Mouse (Mus musculus) thymus, postnatal 0 days (tissue): ENCODE data around the gene Wasf3. TPM values are rescaled to one million over a fixed set of nuclear protein-coding genes. Genes with fewer than 3 reads are reported as not detected.
"Not testable (repeated sequence)": the region's sequence is repeated elsewhere in the genome, so short reads cannot be mapped to it uniquely, and the experiment has no call there.

Experiments used
- DNase-seq: peaks from one replicate; pipeline ENCODE4 v3.0.0-alpha.2; 2015; ENCODE audit warnings: low spot score
- polyA plus RNA-seq: library from polyadenylated mRNA; unstranded; fragments of >200 nt; fragmentation: Nextera tagmentation; extraction: Ambion mirVana; gene quantifications from 2 replicates; pipeline ENCODE4 v1.2.1, GENCODE M21; 2015

The Wasf3 gene
- polyA plus RNA-seq, 1 experiment from 2014 or later = 0.29 TPM

DNA sequence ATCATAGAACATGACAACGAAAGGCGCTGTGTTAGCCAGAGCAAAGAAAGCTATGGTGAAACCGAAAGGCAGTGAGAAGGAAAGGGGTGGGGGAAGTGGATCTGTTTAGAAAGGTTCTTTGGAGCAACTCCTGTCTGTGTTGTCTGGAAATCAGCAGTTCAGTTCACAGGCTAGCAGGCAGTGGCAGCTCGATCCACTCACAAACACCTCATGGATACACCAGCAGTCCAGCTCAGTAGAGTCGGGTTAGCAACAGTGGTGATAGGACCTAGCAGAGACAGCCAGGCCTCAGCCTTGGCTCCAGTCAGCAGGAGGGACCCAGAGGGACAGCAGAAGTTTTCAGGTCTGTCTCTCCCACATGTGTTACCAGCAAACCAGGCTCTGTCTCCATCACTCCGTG lies 16.2 kb downstream of the Wasf3 start:
- not testable (repeated sequence) for DNase-seq

DNA sequence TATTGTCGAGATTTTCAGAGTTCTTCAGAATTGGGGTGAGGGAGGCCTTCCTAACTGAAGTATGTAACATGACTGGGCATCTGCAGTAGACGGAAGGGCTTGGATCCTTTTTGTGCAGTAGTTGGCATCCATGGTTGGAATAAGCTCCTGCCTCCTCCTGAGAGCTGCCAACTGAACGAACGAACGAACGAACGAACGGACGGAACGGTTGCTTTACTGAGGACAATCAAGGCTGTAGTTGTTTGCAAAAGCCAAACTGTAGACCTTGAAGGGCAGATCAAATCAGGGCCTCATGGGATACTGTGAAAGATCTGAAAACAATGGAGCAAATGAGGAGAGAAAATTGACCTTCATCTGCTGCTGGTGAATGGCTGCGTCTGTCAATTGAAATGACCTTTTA lies 17.5 kb downstream of the Wasf3 start:
- DNase-seq = no peak

DNA sequence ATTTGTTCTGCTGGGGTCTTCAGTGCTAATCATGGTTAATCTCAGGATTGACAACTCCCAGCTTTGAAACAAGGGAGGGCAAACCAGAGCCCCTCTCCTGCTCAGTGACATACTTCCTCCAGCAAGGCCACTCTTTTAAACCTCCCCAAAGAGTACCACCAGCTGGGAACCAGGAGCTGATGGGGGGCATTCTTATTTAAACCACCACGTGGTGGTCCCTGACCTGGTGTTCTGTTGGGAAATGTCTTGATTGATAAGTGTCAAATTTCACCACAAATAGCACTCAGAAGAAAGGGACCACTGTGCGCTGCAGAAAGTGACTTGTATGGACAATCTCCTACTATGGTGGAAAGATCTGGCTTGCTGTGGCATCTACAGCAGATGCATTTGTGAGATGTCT lies 19.1 kb downstream of the Wasf3 start:
- no peak for DNase-seq

DNA sequence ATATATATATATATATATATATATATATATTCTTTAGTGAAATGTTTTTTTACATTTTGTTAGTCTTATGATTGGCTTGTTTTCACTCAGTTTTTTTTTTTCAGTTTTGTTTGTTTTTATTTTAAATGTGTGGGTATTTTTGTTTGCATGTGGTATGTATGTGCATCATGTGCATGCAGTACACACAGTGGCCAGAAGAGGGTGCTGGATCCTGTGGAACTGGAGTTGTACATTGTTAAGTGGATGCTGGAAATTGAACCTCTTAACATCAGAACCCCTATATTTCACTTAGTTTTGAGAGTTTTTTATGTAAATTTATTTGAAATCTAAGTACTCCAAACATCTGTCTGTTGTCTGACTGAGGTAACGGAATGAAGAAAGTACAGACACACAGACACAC lies 21.3 kb downstream of the Wasf3 start:
- DNase-seq = no peak

DNA sequence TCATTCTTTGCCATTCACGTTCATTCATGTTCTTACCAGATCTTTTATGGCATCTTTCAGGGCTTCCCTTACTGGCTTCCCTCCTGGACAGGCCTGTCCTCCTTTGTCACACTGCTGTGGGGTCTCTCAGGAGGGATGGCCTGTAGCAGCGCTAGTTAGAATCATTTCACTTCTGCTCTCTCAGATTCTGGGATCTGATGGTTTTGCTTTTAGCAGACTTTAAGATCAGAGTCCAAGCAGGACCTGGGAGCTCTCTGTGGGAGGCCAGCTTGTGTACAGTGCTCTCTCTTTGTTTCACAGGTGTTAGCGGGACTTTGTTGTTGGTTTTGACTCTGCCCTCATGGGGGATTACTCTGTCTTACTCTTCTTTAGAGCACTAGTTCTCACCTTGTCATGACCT lies 23.0 kb downstream of the Wasf3 start:
- no peak for DNase-seq

DNA sequence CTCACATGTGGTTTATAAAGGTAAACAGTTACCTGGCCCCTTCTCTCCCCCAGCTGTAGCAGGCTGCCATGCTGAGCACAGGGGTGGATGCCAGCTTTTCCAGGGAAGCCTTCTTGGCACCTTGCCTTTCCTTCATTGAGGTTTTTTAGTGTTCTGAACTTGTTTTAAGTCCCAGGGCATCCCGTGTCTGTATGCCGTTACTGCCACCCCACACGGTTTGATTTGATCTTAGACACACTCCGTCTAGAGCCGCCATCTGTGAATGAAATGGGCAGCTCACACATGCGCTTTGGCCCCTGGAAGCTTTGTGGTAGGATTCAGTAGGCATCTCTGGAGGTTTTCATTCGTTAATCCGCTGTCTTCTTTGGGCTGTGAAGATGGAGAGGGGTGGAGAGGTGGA lies 23.8 kb downstream of the Wasf3 start:
- no peak for DNase-seq

DNA sequence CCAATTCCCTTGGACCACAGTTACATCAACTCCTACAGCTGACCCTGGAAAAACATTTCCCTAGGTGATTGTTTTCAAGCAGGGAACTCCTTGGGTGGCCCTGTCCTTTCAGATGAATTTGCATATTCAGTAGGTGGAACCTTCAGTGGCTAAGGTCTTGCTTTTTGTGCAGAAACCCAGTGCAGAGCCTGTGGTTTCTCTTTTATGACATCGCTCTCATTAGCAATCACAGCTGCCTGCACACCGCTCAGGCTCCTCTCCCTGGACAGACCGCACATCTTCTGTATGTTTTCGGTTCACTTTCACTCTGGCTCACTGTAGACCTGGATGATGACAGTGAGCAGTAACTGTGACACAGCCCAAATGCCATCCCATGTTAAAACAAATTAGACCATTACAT lies 26.0 kb downstream of the Wasf3 start:
- no peak for DNase-seq

DNA sequence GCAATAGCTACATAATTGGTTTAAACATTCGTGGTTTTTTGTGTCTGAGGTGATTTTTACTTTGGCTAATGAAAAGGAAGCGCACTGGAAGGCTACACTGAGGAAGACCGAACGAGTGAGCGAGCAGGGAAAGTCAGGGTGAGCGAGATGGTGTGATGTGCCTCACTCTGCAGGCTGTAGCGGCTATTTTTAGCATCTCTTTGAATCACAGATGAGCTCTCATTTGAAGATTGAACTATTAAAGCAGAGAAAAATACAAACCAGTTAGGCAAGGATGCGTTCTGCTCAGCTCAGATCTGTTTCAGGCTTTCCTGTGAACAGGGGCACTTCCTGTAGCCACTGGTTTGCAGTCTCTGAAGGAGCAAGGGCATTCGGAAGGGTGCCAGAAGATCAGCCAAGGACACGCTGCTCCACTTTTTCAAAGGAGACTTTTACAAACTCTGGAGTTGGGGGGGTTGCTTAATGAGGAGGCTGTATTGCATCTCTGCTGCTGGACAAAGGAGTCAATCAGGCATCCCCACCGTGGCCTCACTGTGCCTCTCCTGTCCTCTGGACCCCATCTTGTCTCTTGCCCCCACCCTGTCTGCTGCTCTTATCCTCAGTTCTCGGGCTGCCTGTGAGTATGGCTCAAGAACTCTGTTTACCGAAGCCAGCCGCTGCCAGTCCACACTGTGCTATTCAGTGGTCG lies 28.1 kb downstream of the Wasf3 start:
- DNase-seq = no peak

DNA sequence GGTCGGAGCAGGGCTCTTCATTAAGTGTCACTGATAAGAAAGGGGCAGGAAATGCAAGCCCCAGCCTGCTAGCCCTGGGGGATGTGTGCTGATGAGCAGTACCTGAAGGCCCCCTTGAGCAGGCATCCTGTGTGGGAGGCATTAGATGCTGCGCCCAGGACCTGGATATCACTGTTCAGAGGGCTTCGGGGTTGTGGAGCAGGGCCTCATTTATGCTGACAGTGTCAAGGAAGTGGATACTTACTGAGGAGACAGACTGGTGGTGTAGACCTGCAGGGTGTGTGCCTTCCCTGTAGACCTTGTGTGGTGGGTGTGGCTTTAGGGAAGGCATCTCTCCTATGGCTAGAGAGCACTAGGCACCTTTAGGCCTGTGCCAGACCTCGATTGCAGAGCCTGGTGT lies 29.8 kb downstream of the Wasf3 start:
- no peak for DNase-seq

DNA sequence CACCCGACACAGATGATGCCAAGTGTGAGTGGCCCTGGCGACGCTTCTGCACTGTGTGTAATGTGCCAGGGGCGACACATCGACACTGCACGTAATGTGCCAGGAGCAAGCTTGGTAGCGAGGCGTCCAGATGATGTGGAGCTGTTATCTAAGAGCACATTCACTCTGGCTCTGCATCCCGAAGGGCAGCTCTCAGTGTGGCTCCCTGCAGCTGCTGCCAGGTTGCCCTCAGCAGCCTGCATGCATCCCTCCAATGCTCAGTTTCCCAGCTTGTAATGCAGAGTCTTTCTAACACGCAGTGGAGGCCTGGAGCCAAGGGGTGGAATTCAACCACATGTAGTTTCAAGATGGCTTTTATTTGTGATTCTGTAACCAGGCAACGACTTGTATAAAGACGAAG lies 30.4 kb downstream of the Wasf3 start:
- no peak for DNase-seq

DNA sequence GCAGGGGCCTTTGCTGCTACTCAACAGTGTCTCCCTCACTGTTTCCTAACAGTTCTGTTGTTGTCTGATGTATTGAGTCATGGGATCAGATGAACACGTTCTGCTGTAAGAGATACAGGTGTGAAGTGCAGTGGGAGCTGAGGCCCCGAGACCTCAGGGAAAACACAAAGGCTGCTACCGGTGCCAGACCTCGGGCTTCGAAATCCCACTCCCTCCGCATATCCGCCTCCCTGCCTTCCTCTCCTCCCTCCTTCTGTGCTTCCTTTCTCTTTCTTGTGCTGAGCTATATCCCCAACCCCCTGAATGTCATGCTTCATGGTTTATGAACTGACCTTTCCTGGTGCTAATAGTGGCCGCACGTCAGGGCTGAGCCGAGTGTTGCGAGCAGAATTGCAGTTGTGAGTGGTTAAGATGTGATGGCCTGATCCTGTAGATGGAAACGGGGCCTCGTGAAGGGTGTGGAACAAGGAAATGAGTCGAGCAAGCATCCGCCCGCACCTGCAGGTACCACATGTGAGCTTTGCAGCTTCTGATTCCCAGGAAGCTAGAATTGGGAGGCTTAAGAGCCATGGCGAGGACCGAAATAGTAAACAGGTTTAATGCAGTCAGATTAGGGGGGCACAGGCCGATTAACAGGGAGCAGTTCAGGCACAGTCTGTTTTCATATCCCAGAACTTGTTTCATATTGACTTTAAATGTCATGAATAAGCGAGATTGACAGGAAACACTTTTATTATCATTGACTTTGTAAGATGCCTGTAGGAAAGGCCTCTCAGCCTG lies 31.7 kb downstream of the Wasf3 start:
- DNase-seq = no peak

DNA sequence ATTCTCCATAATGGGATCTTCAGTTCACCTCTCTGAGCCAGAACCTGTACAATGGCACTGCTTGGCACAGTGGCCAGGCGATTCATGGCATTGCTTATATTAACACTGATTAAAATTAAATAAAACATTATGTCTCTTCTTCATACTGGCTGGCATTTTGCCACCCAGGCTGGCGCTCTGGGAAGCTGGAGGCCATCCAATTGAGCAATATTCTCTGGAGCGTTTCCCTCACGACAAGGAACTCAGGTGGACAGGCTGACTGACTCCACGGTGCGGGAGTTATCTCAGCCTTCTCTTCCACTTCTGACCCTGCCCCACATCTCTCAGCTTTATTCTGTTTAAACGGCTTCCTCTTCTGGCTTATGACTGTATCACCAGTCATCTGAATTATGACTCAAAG lies 33.3 kb downstream of the Wasf3 start:
- no peak for DNase-seq

DNA sequence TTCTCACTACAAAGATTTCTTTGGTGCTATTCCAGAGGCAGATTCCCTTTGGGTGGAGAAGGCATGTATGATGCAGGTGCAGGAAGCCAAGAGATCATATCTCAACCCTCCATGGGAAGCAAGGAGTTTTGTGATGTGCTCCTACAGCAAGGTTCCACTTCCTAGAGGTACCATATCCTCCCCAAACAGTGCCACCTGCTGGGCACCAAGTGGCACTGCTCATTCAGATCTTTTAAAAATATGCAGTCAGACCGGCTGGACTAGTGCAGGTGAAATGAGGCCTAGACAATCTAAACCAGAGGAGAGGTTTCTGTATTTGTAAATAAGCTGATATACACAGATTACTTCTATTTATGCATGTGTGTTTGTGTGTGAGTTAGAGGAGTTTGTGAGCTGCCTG lies 35.3 kb downstream of the Wasf3 start:
- DNase-seq = peak; percentile 23

DNA sequence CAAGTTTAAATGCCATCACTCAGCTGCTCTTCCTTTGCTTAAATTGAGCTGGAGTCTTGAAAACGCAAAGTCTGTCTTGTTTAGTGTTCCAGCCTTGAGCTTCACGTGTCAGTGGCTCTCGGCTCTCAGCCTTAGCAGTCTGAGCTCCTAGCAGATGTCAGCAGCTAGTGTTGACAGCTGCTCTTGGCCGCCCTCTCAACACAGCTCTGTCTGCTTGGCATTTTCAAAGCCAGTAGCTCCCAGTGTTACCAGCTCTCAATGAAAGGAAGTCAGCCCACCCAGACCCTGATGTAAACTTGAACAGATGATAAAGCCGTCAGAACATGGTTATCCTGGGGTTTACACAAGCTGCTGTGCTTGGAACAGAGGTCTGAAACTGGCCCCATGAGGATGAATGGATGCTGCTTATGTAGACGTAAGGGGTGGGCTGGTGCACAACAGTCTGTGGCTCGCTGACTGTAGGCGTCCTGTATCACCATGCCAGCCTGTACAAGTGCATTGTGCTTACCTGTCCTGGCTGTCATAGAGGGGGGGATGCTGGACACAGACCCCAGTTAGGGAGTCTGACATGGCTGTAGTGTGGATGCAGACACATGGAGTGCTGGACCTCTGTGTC lies 40.0 kb downstream of the Wasf3 start:
- DNase-seq = no peak

DNA sequence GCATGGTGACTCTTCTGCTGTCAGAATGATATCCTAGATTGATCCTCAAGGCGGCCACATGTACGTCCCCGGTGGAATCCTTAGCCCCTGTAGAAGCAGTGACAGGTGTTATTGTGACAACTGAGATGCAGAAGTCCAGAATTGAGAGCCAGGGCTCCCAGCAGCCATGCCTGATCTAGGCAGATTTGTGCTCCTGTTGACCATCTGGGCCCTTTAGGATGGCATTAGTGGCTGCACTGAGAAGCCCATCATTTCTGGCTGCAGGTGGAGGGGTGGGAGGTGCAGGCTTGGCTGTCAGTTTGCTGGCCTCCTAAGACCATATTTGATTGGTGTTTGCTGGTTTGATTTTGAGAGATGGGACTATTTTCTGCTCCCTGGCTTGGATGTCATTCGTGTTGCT lies 40.9 kb downstream of the Wasf3 start:
- no peak for DNase-seq

DNA sequence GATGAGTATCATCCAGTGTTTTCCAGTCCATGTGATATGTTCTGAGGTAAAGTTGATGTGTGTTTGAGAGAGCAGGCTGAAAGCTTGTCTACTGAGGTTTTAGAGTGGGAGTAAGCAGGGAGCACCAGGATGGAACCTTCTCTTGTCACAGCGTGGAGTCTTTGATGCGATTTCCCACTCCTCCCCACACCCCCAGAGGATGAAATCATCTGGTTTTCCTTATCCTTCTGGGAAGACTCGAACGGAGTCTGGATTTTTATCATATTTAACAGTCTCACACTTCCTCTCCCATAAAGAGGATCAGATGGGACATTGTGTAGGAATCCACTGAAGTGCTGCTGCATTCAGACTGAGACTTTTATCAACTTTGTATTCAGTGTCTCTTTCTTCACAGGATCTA lies 43.3 kb downstream of the Wasf3 start:
- DNase-seq = no peak

DNA sequence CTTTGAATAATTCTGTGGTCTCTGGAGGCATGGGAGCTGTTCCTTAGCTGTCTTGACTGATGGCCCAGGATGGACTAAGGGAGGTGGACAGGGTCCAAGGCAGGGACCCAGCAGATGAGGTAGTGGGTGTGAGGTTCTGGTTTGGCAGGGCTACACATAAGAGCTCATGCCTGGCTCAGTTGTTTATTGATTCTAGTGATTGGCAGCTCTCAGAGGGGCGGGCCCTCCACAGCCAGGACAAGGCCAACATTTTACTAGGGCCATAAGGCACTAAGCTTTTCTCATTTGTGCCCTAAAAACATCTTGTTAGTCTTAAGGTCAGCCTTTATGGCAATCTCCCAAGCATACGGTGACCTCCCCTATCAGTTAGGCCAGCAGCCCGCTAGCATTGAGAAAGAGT lies 47.0 kb downstream of the Wasf3 start:
- DNase-seq = no peak

DNA sequence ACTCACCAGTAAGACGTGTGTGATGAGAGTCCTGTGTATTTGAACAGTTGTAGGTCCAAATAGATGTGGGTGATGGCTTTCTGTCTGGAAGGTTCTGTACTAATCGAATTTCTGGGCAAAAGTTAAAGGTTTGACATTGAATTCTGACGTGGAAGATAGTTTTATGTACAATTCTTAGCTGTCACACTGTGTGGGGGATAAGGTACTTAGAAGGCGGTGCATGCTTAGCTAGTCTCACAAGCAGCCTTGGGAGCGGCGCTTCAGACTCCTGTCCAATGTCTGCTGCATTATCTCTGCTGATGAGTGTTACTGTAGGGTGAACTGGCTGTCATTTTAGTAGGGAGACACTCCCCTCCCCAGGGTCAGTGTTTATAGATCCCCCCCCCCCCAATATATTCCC lies 47.7 kb downstream of the Wasf3 start:
- no peak for DNase-seq

DNA sequence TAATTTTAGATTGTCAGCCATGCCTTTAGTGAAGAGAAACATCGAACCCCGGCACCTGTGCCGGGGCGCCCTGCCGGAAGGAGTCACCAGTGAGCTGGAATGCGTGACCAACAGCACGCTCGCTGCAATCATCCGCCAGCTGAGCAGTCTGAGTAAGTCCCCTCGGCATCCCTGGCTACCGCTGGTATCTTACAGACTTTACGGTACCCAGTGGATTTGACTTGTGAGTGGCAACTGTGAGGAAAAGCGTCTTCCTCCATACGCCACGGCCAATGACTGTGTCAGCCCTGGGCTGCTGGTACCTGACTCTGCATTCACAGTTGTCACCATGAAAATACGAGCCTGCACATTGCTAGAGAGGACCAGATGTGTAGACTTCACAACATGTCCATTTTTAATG lies 50.5 kb downstream of the Wasf3 start:
- no peak for DNase-seq

DNA sequence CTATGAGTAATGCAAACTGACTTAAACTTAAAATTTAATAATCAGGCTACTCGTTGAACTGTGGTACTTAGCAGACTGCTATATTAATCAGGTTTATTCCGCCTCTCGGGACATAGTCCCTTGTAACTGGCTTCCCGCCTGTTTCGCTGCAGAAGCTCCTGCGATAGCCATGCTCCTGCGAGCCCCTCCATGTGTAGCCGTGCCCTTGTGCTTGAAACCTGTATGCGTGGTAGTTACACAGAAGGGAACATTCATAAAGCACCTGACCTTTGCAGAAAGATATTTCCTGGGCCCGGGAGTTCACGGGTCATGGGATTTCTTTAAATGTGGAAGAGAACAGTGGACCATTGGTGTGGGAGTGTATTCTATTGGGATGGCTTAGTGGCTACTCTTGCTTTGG lies 52.0 kb downstream of the Wasf3 start:
- no peak for DNase-seq

DNA sequence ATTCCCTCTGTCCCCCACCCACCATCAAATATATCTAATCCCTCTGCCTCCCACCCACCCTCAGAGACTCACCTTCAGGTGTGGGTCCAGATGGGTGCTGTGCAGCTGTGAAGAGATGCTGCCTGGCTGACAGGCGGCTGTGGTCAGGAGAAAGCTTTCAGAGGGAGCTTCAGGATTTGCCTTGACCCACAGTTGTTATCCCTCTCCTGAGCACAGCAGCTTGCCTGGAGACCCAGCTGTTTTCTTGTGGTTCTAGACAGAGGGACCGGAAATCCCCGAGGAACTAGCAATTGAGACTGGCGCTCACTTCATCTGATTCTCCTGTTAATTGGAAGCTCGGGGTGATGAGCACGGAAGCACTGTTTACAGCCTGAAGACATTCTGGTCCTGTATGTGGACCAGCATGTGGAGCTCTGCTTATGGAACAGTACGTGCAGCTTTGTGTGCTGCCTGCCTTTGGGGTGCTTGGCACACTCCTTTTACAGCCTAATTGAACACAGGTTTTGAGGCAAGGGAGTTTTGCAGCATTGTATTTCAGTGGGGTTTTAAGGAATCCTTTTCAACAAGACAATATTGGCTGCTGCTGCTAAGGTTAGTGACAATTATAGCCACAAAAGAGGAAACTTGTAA lies 54.5 kb downstream of the Wasf3 start:
- no peak for DNase-seq

DNA sequence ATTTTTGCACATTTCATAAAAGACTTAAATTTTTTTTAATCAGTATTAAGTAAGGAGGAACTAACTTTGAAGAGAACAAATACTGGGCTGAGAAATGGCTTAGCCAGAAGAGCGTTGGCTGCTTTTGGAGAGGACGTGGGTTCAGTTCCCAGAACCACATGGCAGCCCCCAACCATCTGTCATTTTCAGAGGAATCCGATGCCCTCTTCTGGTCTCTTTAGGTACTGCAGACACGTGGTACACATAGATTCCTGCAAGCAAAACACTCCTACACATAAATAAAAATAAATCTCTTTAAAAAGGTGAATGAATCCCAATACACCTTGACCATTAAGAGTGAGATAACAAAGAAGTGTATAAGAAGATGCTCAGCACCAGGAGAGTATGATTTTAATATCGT lies 55.5 kb downstream of the Wasf3 start:
- DNase-seq = no peak
